Mouse (Mus musculus): Measurements from ENCODE around the gene Gm37240. TPM values are rescaled to one million over a fixed set of nuclear protein-coding genes. Genes with fewer than 3 reads are reported as not detected.
A peak's percentile ranks its signal among the peaks of the same experiment; 100 is the strongest.

Gm37240 gene
- polyA plus RNA-seq, 1 experiment from 2014 or later = 3.3 TPM

DNA sequence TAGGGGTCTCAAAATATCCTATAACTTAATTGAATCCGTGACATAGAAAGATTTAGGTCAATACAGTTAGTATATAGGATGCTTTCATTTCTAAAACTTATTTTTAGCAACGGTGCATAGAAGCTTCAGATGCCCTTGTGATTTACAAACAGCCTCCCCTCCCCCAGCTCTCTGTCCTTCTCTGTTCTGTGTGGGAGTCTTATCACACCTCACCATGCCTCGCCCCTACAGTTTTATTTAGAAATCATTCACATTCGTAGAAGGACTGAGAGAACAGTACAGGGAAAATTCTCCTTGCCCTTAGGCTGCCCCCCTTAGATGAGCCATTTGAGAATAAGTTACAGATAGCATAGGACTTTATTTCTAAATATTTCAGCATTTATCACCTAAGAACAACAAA is 295.3 kb downstream of the Gm37240 start:
- no peak for ATAC-seq
- TF ChIP-seq CTCF (IDR thresholded peaks at IDR 0.05; ENCODE audit: low read depth) = no peak
- WGBS = 61% methylated on average over 4 of the region's 4 CpGs
- Histone ChIP-seq H3K27ac (ENCODE audit: low read depth, low read length) (no peak overlapping the region), H3K9ac (ENCODE audit: low read depth, low read length) (no peak overlapping the region), H3K4me3 (ENCODE audit: low read depth, low read length) (no peak overlapping the region), H3K4me1 (replicated peaks; ENCODE audit: control insufficient read depth, insufficient read depth, low read length) (0 out of 2 replicates have a peak, but pooled peaks cover 3% of the 10 kb centered on the region), H3K9me3 (ENCODE audit: control insufficient read depth) (no peaks in the 10 kb centered on the region), H3K4me2 (replicated peaks; ENCODE audit: low read depth) (no peak overlapping the region), H3K36me3 (ENCODE audit: control insufficient read depth, insufficient read depth) (no peaks in the 10 kb centered on the region), H3K27me3 (replicated peaks; ENCODE audit: control insufficient read depth, insufficient read depth, low read length) (no peaks in the 10 kb centered on the region)

DNA sequence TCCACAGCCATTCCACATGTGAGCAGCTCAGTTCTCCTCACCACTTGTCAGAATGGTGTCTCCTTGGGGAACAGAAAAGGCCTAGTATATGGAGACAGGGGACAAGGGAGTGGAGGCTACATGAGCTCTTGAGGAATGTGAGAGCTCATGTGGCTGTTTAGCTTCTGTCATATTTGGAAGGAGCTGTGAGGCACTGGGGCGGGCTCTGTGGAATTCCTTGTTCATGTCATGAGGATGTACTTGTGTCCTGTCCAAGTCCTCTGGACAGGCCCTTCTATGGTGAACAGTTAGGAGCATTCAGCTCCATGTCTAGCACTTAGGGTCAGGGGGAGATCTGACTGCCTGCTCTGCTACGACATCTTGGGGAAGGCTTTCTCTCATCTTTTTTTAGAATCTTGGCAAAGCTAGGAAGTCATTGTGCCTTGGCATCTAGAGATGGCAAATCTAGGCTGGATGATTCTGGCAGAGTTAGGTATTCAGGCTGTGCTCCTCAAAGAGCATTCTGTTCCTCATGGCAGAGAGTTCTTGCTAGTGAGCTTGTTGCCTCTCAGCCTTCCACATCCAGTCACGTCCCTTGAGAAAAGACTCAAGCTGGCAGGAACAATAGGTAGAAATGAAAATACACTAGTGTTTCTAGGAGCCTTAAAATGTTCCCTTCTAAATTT is 297.1 kb downstream of the Gm37240 start:
- no peak for TF ChIP-seq CTCF (IDR thresholded peaks at IDR 0.05; ENCODE audit: low read depth)
- WGBS = 90% methylated on average over 3 of the region's 3 CpGs
- Histone ChIP-seq H3K4me3 (ENCODE audit: low read depth, low read length) (no peak overlapping the region), H3K9ac (ENCODE audit: low read depth, low read length) (no peak overlapping the region), H3K4me2 (replicated peaks; ENCODE audit: low read depth) (no peak overlapping the region), H3K9me3 (ENCODE audit: control insufficient read depth) (no peaks in the 10 kb centered on the region), H3K27ac (ENCODE audit: low read depth, low read length) (0 out of 2 replicates have a peak overlapping the region, but pooled peaks have one; percentile 11), H3K36me3 (ENCODE audit: control insufficient read depth, insufficient read depth) (no peaks in the 10 kb centered on the region), H3K27me3 (replicated peaks; ENCODE audit: control insufficient read depth, insufficient read depth, low read length) (no peaks in the 10 kb centered on the region), H3K4me1 (replicated peaks; ENCODE audit: control insufficient read depth, insufficient read depth, low read length) (0 out of 2 replicates have a peak, but pooled peaks cover 3% of the 10 kb centered on the region)
- no peak for ATAC-seq

DNA sequence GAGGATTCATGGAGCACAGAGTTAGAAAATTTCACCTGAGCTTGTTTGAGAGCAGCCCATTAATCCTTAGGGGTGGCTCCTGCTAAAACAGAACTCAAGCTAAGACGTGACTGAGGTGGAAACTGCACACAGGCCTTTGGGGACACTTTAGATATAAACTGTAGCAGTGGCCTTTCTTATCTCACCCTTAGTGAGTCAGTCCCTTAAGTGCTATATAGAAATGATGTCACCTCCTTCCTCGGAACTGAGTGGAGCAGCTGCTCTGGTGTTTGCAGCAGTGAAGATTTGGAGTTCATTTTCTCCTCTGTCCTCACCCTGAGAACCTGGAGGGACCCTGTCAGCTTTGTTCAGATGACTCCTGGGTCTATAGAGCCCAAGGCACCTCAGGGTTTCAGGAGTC is 298.6 kb downstream of the Gm37240 start:
- H3K4me1 ChIP-seq (replicated peaks; ENCODE audit: control insufficient read depth, insufficient read depth, low read length) = 0 out of 2 replicates have a peak, but pooled peaks cover 3% of the 10 kb centered on the region
- no peaks in the 10 kb centered on the region for H3K27me3 ChIP-seq (replicated peaks; ENCODE audit: control insufficient read depth, insufficient read depth, low read length)
- H3K9ac ChIP-seq (ENCODE audit: low read depth, low read length) = no peak overlapping the region
- no peak overlapping the region for H3K4me2 ChIP-seq (replicated peaks; ENCODE audit: low read depth)
- no peak for TF ChIP-seq CTCF (IDR thresholded peaks at IDR 0.05; ENCODE audit: low read depth)
- no peak overlapping the region for H3K4me3 ChIP-seq (ENCODE audit: low read depth, low read length)
- ATAC-seq = peak; percentile 71
- 26% methylated on average over 2 of the region's 2 CpGs for WGBS
- no peaks in the 10 kb centered on the region for H3K36me3 ChIP-seq (ENCODE audit: control insufficient read depth, insufficient read depth)
- peak overlapping the region; percentile 36 for H3K27ac ChIP-seq (ENCODE audit: low read depth, low read length)
- H3K9me3 ChIP-seq (ENCODE audit: control insufficient read depth) = no peaks in the 10 kb centered on the region

- Histone ChIP-seq H3K9me3 (ENCODE audit: control insufficient read depth) (no peaks in the 10 kb centered on the region), H3K4me2 (replicated peaks; ENCODE audit: low read depth) (no peak overlapping the region), H3K27me3 (replicated peaks; ENCODE audit: control insufficient read depth, insufficient read depth, low read length) (no peaks in the 10 kb centered on the region), H3K27ac (ENCODE audit: low read depth, low read length) (no peak overlapping the region), H3K9ac (ENCODE audit: low read depth, low read length) (no peak overlapping the region), H3K4me3 (ENCODE audit: low read depth, low read length) (no peak overlapping the region), H3K36me3 (ENCODE audit: control insufficient read depth, insufficient read depth) (no peaks in the 10 kb centered on the region), H3K4me1 (replicated peaks; ENCODE audit: control insufficient read depth, insufficient read depth, low read length) (0 out of 2 replicates have a peak, but pooled peaks cover 3% of the 10 kb centered on the region)
- no peak for TF ChIP-seq CTCF (IDR thresholded peaks at IDR 0.05; ENCODE audit: low read depth)
- no peak for ATAC-seq
- 79% methylated on average over 4 of the region's 4 CpGs for WGBS
Observed at GRCm38 (mm10) chr3:85584966-85585365, 302.4 kb downstream of the Gm37240 start.

DNA sequence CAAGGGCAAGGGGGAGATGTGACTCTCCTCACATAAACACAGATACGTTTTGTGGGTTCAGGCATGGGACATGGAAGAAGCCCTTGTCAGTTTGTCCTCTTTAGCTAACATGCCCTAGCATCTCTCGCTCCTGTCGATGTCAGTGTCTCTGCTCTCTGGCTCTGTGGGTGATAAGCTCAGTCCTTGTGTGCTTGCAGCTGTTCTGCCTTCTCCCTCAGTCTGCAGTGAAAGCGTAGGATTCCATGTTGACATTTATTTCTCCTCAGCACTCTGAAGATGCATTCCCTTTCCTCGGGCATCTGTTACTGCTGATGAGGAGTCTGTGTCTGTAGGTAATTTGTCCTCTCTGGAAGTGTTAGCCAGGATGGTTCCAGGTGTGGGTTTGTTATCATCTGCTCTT is 304.1 kb downstream of the Gm37240 start:
- Histone ChIP-seq H3K36me3 (ENCODE audit: control insufficient read depth, insufficient read depth) (no peaks in the 10 kb centered on the region), H3K9me3 (ENCODE audit: control insufficient read depth) (no peaks in the 10 kb centered on the region), H3K27me3 (replicated peaks; ENCODE audit: control insufficient read depth, insufficient read depth, low read length) (no peaks in the 10 kb centered on the region), H3K9ac (ENCODE audit: low read depth, low read length) (no peak overlapping the region), H3K27ac (ENCODE audit: low read depth, low read length) (no peak overlapping the region), H3K4me2 (replicated peaks; ENCODE audit: low read depth) (no peak overlapping the region), H3K4me1 (replicated peaks; ENCODE audit: control insufficient read depth, insufficient read depth, low read length) (no peaks in the 10 kb centered on the region), H3K4me3 (ENCODE audit: low read depth, low read length) (no peak overlapping the region)
- TF ChIP-seq CTCF (IDR thresholded peaks at IDR 0.05; ENCODE audit: low read depth) = no peak
- WGBS = 87% methylated on average over 5 of the region's 5 CpGs
- ATAC-seq = no peak

- 77% methylated on average over 2 of the region's 2 CpGs for WGBS
Observed at GRCm38 (mm10) chr3:85582726-85583125, 304.6 kb downstream of the Gm37240 start.

More at GRCm38 (mm10) chr3:85582726-85583125, 304.6 kb downstream of the Gm37240 start:
- ATAC-seq = no peak
- TF ChIP-seq CTCF (IDR thresholded peaks at IDR 0.05; ENCODE audit: low read depth) = no peak
- Histone ChIP-seq H3K4me1 (replicated peaks; ENCODE audit: control insufficient read depth, insufficient read depth, low read length) (no peaks in the 10 kb centered on the region), H3K9me3 (ENCODE audit: control insufficient read depth) (no peaks in the 10 kb centered on the region), H3K4me2 (replicated peaks; ENCODE audit: low read depth) (no peak overlapping the region), H3K4me3 (ENCODE audit: low read depth, low read length) (no peak overlapping the region), H3K36me3 (ENCODE audit: control insufficient read depth, insufficient read depth) (no peaks in the 10 kb centered on the region), H3K27me3 (replicated peaks; ENCODE audit: control insufficient read depth, insufficient read depth, low read length) (no peaks in the 10 kb centered on the region), H3K9ac (ENCODE audit: low read depth, low read length) (no peak overlapping the region), H3K27ac (ENCODE audit: low read depth, low read length) (no peak overlapping the region)

Data from intestine, postnatal 0 days (tissue).